Mouse (Mus musculus) liver, embryonic 11.5 days (tissue): ENCODE results near the gene Cptp. TPM values are rescaled to one million over a fixed set of nuclear protein-coding genes. Genes with fewer than 3 reads are reported as not detected.

Experiments
- ATAC-seq: fragments of 200-750 bp; cut with Nextera tagmentation; replicated peaks from 2 replicates; pipeline ENCODE4 v1.8.0; 2017; ENCODE audit warnings: moderate number of reproducible peaks, mild to moderate bottlenecking, moderate TSS enrichment, moderate library complexity; ENCODE audit not compliant: low FRiP score
- DNase-seq: peaks from one replicate; pipeline ENCODE4 v3.0.0-alpha.2; 2017; ENCODE audit warnings: low spot score
- H3K27ac ChIP-seq: fragments of 300-500 bp; sonication (generic); 2 replicates; pipeline ENCODE4 v1.5.1; 2014; ENCODE audit warnings: mild to moderate bottlenecking, low read depth, low read length, control low read depth
- H3K27me3 ChIP-seq: fragments of 300-500 bp; sonication (generic); replicated peaks from 2 replicates; pipeline ENCODE4 v1.6.1; 2014; ENCODE audit warnings: low read length, mixed read lengths; ENCODE audit not compliant: control insufficient read depth, insufficient read depth
- H3K36me3 ChIP-seq: fragments of 300-500 bp; sonication (generic); 2 replicates; pipeline ENCODE4 v1.6.1; 2014; ENCODE audit warnings: mild to moderate bottlenecking, low read length, moderate library complexity, mixed read lengths; ENCODE audit not compliant: control insufficient read depth, insufficient read depth
- H3K4me1 ChIP-seq: fragments of 300-500 bp; sonication (generic); replicated peaks from 2 replicates; pipeline ENCODE4 v1.6.1; 2014; ENCODE audit warnings: low read length, mixed read lengths; ENCODE audit not compliant: control insufficient read depth, insufficient read depth
- H3K4me2 ChIP-seq: fragments of 300-500 bp; sonication (generic); 2 replicates; pipeline ENCODE4 v1.6.1; 2014; ENCODE audit warnings: mild to moderate bottlenecking, control low read depth, moderate library complexity
- H3K4me3 ChIP-seq: fragments of 300-500 bp; sonication (generic); 2 replicates; pipeline ENCODE4 v1.5.1; 2014; ENCODE audit warnings: low read depth, low read length, control low read depth
- H3K9ac ChIP-seq: fragments of 300-500 bp; sonication (generic); 2 replicates; pipeline ENCODE4 v1.6.1; 2014; ENCODE audit warnings: low read depth, low read length, control low read depth
- H3K9me3 ChIP-seq: fragments of 300-500 bp; sonication (generic); 2 replicates; pipeline ENCODE4 v1.6.1; 2016; ENCODE audit warnings: low read length, inconsistent platforms, mixed read lengths; ENCODE audit not compliant: control insufficient read depth
- WGBS: fragments of 180-500 bp; shearing (Covaris S2); extraction: QIAGEN DNeasy Blood & Tissue Kit; methylation state at CpG from one replicate; pipeline ENCODE4 v1.1.7; 2014; 5-methylcytosine and 5-hydroxymethylcytosine counted together
- polyA plus RNA-seq: library from polyadenylated mRNA; unstranded; fragments of >200 nt; fragmentation: Nextera tagmentation; extraction: Ambion mirVana; gene quantifications from 2 replicates; pipeline ENCODE4 v1.2.1, GENCODE M21; 2014

Gene Cptp
- polyA plus RNA-seq, 1 experiment from 2014 or later, result 16.4 TPM

- DNase-seq, result no peak
- H3K27me3 ChIP-seq, result no peaks in the 10 kb centered on the region
- H3K9ac ChIP-seq, result no peak overlapping the region
- peaks cover 20% of the 10 kb centered on the region for H3K4me1 ChIP-seq
- peak overlapping the region; percentile 97 for H3K4me2 ChIP-seq
- H3K9me3 ChIP-seq, result no peaks in the 10 kb centered on the region
- no peak overlapping the region for H3K27ac ChIP-seq
- 80% methylated on average over 4 of the region's 4 CpGs for WGBS
- ATAC-seq, result no peak
- no peak overlapping the region for H3K4me3 ChIP-seq
- H3K36me3 ChIP-seq, result 0 out of 2 replicates have a peak, but pooled peaks cover 5% of the 10 kb centered on the region
Measured at GRCm38 (mm10) chr4:155833234-155833633, 36.0 kb downstream of the Cptp start.

- WGBS, result 50% methylated on average over 10 of the region's 10 CpGs
- Histone ChIP-seq H3K4me3 (peak overlapping the region; percentile 93), H3K9ac (peak overlapping the region; percentile 90), H3K27ac (peak overlapping the region; percentile 85), H3K4me1 (peaks cover 20% of the 10 kb centered on the region), H3K27me3 (no peaks in the 10 kb centered on the region), H3K9me3 (no peaks in the 10 kb centered on the region), H3K36me3 (peaks cover 7% of the 10 kb centered on the region; the same call in 1 of the 2 replicates), H3K4me2 (peak overlapping the region; percentile 97)
- DNase-seq (no peak), ATAC-seq (no peak)
Measured at GRCm38 (mm10) chr4:155832321-155832720, 36.9 kb downstream of the Cptp start.

- Histone ChIP-seq H3K4me3 (peak overlapping the region; percentile 93), H3K4me2 (peak overlapping the region; percentile 97), H3K4me1 (peaks cover 20% of the 10 kb centered on the region), H3K9me3 (no peaks in the 10 kb centered on the region), H3K36me3 (peaks cover 11% of the 10 kb centered on the region; the same call in 1 of the 2 replicates), H3K27me3 (no peaks in the 10 kb centered on the region), H3K27ac (peak overlapping the region; percentile 85), H3K9ac (peak overlapping the region; percentile 90)
- under 1% methylated on average over 25 of the region's 25 CpGs for WGBS
- DNase-seq (no peak), ATAC-seq (peak; percentile 7)
Measured at GRCm38 (mm10) chr4:155831831-155832230, 37.4 kb downstream of the Cptp start.

GRCm38 (mm10) chr4:155831205-155831766 lies 38.0 kb downstream of the Cptp start, which contains the start of gene Aurkaip1:
Gene Aurkaip1 (plus strand): TSS chr4:155831272.
- peak within 1 kb of the TSS; percentile 93 for H3K4me3 ChIP-seq
- WGBS, result under 1% methylated on average over 49 of the region's 49 CpGs
- peaks cover 13% of the 10 kb centered on the region; the same call in 1 of the 2 replicates for H3K36me3 ChIP-seq
- H3K27ac ChIP-seq, result peak within 1 kb of the TSS; percentile 85
- peak within 1 kb of the TSS; percentile 97 for H3K4me2 ChIP-seq
- H3K4me1 ChIP-seq, result peaks cover 20% of the 10 kb centered on the region
- peak within 1 kb of the TSS; percentile 90 for H3K9ac ChIP-seq
- DNase-seq (peak; percentile 96), ATAC-seq (peak; percentile 95)
- H3K27me3 ChIP-seq, result no peaks in the 10 kb centered on the region
- H3K9me3 ChIP-seq, result no peaks in the 10 kb centered on the region

- Histone ChIP-seq H3K27me3 (no peaks in the 10 kb centered on the region), H3K9ac (no peak overlapping the region), H3K4me3 (peak overlapping the region; percentile 93), H3K36me3 (peaks cover 13% of the 10 kb centered on the region; the same call in 1 of the 2 replicates), H3K9me3 (no peaks in the 10 kb centered on the region), H3K4me2 (peak overlapping the region; percentile 97), H3K27ac (no peak overlapping the region), H3K4me1 (peaks cover 20% of the 10 kb centered on the region)
- ATAC-seq (no peak), DNase-seq (no peak)
- WGBS, result 50% methylated on average over 8 of the region's 8 CpGs
Measured at GRCm38 (mm10) chr4:155830596-155830995, 38.6 kb downstream of the Cptp start.

GRCm38 (mm10) chr4:155829866-155830265 lies 39.4 kb downstream of the Cptp start:
- Histone ChIP-seq H3K4me1 (peaks cover 20% of the 10 kb centered on the region), H3K27ac (no peak overlapping the region), H3K4me3 (peak overlapping the region; percentile 0; the same call in 1 of the 2 replicates), H3K9me3 (no peaks in the 10 kb centered on the region), H3K36me3 (peaks cover 19% of the 10 kb centered on the region; the same call in 1 of the 2 replicates), H3K9ac (no peak overlapping the region), H3K4me2 (no peak overlapping the region), H3K27me3 (no peaks in the 10 kb centered on the region)
- ATAC-seq, result no peak
- DNase-seq, result no peak
- 93% methylated on average over 4 of the region's 4 CpGs for WGBS

GRCm38 (mm10) chr4:155823443-155823842 lies 45.8 kb downstream of the Cptp start:
- peaks cover 59% of the 10 kb centered on the region for H3K36me3 ChIP-seq
- H3K27me3 ChIP-seq, result no peaks in the 10 kb centered on the region
- H3K27ac ChIP-seq, result no peak overlapping the region
- H3K4me3 ChIP-seq, result no peak overlapping the region
- H3K9me3 ChIP-seq, result no peaks in the 10 kb centered on the region
- H3K4me2 ChIP-seq, result no peak overlapping the region
- no peak overlapping the region for H3K9ac ChIP-seq
- no peaks in the 10 kb centered on the region for H3K4me1 ChIP-seq
- no peak for DNase-seq
- no peak for ATAC-seq
- WGBS, result 96% methylated on average over 16 of the region's 16 CpGs

GRCm38 (mm10) chr4:155821025-155821424 lies 48.2 kb downstream of the Cptp start:
- whole genome bisulfite sequencing, result 80% methylated on average over 7 of the region's 7 CpGs
- Histone ChIP-seq H3K4me3 (no peak overlapping the region), H3K4me1 (no peaks in the 10 kb centered on the region), H3K27me3 (no peaks in the 10 kb centered on the region), H3K9me3 (no peaks in the 10 kb centered on the region), H3K36me3 (peaks cover 72% of the 10 kb centered on the region), H3K27ac (no peak overlapping the region), H3K4me2 (no peak overlapping the region), H3K9ac (no peak overlapping the region)
- DNase-seq (no peak), ATAC-seq (no peak)

GRCm38 (mm10) chr4:155817533-155817932 lies 51.7 kb downstream of the Cptp start:
- H3K9me3 ChIP-seq, result no peaks in the 10 kb centered on the region
- no peak overlapping the region for H3K9ac ChIP-seq
- ATAC-seq (no peak), DNase-seq (no peak)
- peaks cover 11% of the 10 kb centered on the region; the same call in 1 of the 2 replicates for H3K4me1 ChIP-seq
- H3K4me3 ChIP-seq, result no peak overlapping the region
- no peak overlapping the region for H3K4me2 ChIP-seq
- peaks cover 60% of the 10 kb centered on the region for H3K36me3 ChIP-seq
- WGBS, result 88% methylated on average over 4 of the region's 4 CpGs
- H3K27ac ChIP-seq, result no peak overlapping the region
- H3K27me3 ChIP-seq, result no peaks in the 10 kb centered on the region
